Mouse (Mus musculus): ENCODE data around the gene Cby3. TPM values are rescaled to one million over a fixed set of nuclear protein-coding genes. Genes with fewer than 3 reads are reported as not detected.

Cby3 gene
- polyA plus RNA-seq, 1 experiment from 2014 or later = 0.24 TPM

DNA sequence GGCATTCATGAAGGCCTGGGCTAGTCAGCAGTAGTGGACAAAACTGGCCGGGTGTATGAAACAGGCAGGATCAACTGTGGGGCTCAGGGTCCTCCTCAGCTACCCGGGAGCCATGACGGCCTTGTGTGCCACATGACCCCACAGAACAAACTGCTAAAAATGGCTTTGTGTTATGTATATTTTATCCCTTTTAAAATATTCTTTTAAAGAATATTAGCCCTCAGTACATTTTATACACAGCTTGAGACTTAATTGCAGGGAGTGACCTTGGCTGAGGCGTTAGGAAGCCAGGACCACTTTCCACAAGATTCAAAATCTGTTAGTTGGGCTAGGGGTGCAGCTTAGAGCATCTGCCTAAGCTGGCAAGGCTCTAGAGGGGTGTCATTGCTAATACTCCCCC is 16.7 kb downstream of the Cby3 start:
- WGBS = 59% methylated on average over 4 of the region's 4 CpGs
- peak; percentile 18 for DNase-seq (ENCODE audit: low spot score)
- H3K4me1 ChIP-seq (replicated peaks) = peaks cover 15% of the 10 kb centered on the region
- H3K9me3 ChIP-seq = no peaks in the 10 kb centered on the region
- H3K27ac ChIP-seq = peak overlapping the region; percentile 88
- H3K36me3 ChIP-seq = no peaks in the 10 kb centered on the region
- H3K4me3 ChIP-seq = peak overlapping the region; percentile 53; the same call in 1 of the 2 replicates
- H3K27me3 ChIP-seq (ENCODE audit: insufficient read depth, poor library complexity, severe bottlenecking) = peaks cover 17% of the 10 kb centered on the region

- WGBS = 2% methylated on average over 18 of the region's 18 CpGs
- H3K4me3 ChIP-seq = peak overlapping the region; percentile 53
- H3K4me1 ChIP-seq (replicated peaks) = peaks cover 19% of the 10 kb centered on the region
- H3K9me3 ChIP-seq = no peaks in the 10 kb centered on the region
- peaks cover 17% of the 10 kb centered on the region for H3K27me3 ChIP-seq (ENCODE audit: insufficient read depth, poor library complexity, severe bottlenecking)
- peak; percentile 72 for DNase-seq (ENCODE audit: low spot score)
- peak overlapping the region; percentile 88 for H3K27ac ChIP-seq
- H3K36me3 ChIP-seq = no peaks in the 10 kb centered on the region
These were observed 17.2 kb downstream of the Cby3 start for GRCm38 (mm10) chr11:50371399-50371841.

DNA sequence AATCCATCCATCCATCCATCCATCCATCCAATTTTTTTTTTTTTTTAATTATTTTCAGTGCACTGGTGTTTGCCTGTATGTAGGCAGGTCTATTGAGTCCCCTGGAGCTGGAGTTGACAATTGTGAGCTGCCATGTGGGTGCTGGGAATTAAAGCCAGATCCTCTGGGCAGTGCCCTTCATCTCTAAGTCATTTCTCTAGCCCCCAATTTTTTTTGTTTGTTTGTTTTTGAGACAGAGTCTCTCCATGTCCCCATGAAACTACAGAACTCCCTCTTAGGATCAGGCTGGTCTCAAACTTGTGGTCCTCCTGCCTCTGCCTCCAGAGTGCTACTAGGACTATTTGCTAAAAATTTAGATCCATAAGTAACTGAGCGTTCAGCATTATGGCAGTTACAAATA is 17.6 kb downstream of the Cby3 start:
- H3K27ac ChIP-seq = peak overlapping the region; percentile 88; the same call in 1 of the 2 replicates
- peaks cover 24% of the 10 kb centered on the region for H3K4me1 ChIP-seq (replicated peaks)
- H3K36me3 ChIP-seq = no peaks in the 10 kb centered on the region
- no peak for DNase-seq (ENCODE audit: low spot score)
- H3K9me3 ChIP-seq = no peaks in the 10 kb centered on the region
- peak overlapping the region; percentile 53 for H3K4me3 ChIP-seq
- H3K27me3 ChIP-seq (ENCODE audit: insufficient read depth, poor library complexity, severe bottlenecking) = peaks cover 17% of the 10 kb centered on the region
- 96% methylated on average over 1 of the region's 1 CpGs for WGBS

DNA sequence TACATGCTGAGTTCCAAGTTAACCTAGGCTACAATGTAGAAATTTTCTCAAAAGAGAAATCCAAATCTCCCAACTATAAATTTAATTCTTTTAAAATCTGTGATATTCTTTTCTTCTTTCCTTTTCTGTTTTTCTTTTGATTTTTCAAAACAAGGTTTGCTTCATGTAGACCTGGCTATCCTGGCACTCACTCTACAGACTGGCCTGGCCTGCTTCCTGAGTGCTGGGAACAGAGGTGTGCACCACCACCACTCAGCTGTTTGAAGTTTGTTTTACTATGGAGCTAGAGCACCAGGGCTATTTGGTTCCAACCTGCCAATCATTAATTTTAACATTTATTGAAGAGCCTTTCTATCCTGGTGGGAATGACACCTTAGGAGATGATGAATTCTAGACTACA is 18.8 kb downstream of the Cby3 start:
- H3K27me3 ChIP-seq (ENCODE audit: insufficient read depth, poor library complexity, severe bottlenecking) = peaks cover 17% of the 10 kb centered on the region
- peaks cover 25% of the 10 kb centered on the region for H3K4me1 ChIP-seq (replicated peaks)
- no peaks in the 10 kb centered on the region for H3K36me3 ChIP-seq
- H3K4me3 ChIP-seq = no peak overlapping the region
- H3K27ac ChIP-seq = no peak overlapping the region
- no peaks in the 10 kb centered on the region for H3K9me3 ChIP-seq
- no peak for DNase-seq (ENCODE audit: low spot score)

- no peak overlapping the region for H3K4me3 ChIP-seq
- no peak overlapping the region for H3K27ac ChIP-seq
- H3K9me3 ChIP-seq = no peaks in the 10 kb centered on the region
- peaks cover 25% of the 10 kb centered on the region for H3K4me1 ChIP-seq (replicated peaks)
- H3K27me3 ChIP-seq (ENCODE audit: insufficient read depth, poor library complexity, severe bottlenecking) = peaks cover 17% of the 10 kb centered on the region
- whole genome bisulfite sequencing = 94% methylated on average over 1 of the region's 1 CpGs
- no peak for DNase-seq (ENCODE audit: low spot score)
- peaks cover 3% of the 10 kb centered on the region for H3K36me3 ChIP-seq
These were observed 19.4 kb downstream of the Cby3 start for GRCm38 (mm10) chr11:50373621-50374020.

GRCm38 (mm10) chr11:50374286-50375015 is 20.2 kb downstream of the Cby3 start:
- Histone ChIP-seq H3K27me3 (ENCODE audit: insufficient read depth, poor library complexity, severe bottlenecking) (peaks cover 17% of the 10 kb centered on the region), H3K36me3 (peaks cover 11% of the 10 kb centered on the region), H3K9me3 (no peaks in the 10 kb centered on the region), H3K4me3 (no peak overlapping the region), H3K27ac (no peak overlapping the region), H3K4me1 (replicated peaks) (peaks cover 28% of the 10 kb centered on the region)
- 88% methylated on average over 13 of the region's 13 CpGs for WGBS
- no peak for DNase-seq (ENCODE audit: low spot score)

GRCm38 (mm10) chr11:50375421-50375820 is 21.2 kb downstream of the Cby3 start:
- Histone ChIP-seq H3K27ac (no peak overlapping the region), H3K36me3 (peaks cover 21% of the 10 kb centered on the region), H3K4me3 (no peak overlapping the region), H3K9me3 (no peaks in the 10 kb centered on the region), H3K4me1 (replicated peaks) (peaks cover 38% of the 10 kb centered on the region), H3K27me3 (ENCODE audit: insufficient read depth, poor library complexity, severe bottlenecking) (peaks cover 17% of the 10 kb centered on the region)
- 74% methylated on average over 5 of the region's 5 CpGs for WGBS
- no peak for DNase-seq (ENCODE audit: low spot score)

DNA sequence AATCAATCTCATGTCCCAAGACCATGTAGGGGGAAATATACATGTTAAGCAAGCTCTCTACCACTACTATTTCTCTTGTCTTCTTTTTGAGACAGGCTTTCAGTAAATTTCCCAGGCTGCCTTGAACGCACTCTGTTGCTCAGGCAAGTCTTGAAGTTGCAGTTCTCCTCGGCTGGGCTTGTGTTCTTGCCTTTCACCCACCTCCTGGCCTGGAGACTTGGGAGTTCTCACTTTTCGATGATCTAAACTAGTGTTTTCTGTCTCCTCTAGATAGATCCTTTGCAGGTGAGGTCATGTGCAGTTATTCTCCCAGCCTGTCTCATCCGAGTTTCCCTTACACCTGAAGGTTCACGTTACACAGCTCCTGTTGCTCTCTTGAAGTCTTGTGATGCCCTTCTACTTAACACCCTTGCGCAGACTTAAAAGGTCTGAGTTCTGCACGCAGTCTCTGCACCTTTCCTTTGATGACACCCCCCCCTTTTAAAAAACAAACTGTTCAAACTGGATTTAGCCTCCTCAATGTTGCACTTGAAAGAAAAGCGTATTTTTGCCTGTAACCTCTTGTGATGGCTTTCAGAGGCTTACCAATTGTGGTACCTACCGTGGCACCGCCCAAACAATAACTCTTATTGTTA is 22.0 kb downstream of the Cby3 start:
- peaks cover 29% of the 10 kb centered on the region for H3K36me3 ChIP-seq
- H3K4me1 ChIP-seq (replicated peaks) = peaks cover 40% of the 10 kb centered on the region
- no peak for DNase-seq (ENCODE audit: low spot score)
- H3K27me3 ChIP-seq (ENCODE audit: insufficient read depth, poor library complexity, severe bottlenecking) = peaks cover 17% of the 10 kb centered on the region
- peak overlapping the region; percentile 80 for H3K4me3 ChIP-seq
- H3K9me3 ChIP-seq = no peaks in the 10 kb centered on the region
- H3K27ac ChIP-seq = peak overlapping the region; percentile 100
- 28% methylated on average over 10 of the region's 10 CpGs for WGBS

GRCm38 (mm10) chr11:50376911-50377891 is 22.9 kb downstream of the Cby3 start, which contains the start of gene Hnrnph1:
Gene Hnrnph1, plus strand, starts transcription at chr11:50376990.
- peaks cover 40% of the 10 kb centered on the region for H3K4me1 ChIP-seq (replicated peaks)
- peak; percentile 99 for DNase-seq (ENCODE audit: low spot score)
- peak within 1 kb of the TSS; percentile 80 for H3K4me3 ChIP-seq
- peaks cover 17% of the 10 kb centered on the region for H3K27me3 ChIP-seq (ENCODE audit: insufficient read depth, poor library complexity, severe bottlenecking)
- peaks cover 38% of the 10 kb centered on the region for H3K36me3 ChIP-seq
- no peaks in the 10 kb centered on the region for H3K9me3 ChIP-seq
- WGBS = under 1% methylated on average over 76 of the region's 76 CpGs
- H3K27ac ChIP-seq = peak within 1 kb of the TSS; percentile 100

DNA sequence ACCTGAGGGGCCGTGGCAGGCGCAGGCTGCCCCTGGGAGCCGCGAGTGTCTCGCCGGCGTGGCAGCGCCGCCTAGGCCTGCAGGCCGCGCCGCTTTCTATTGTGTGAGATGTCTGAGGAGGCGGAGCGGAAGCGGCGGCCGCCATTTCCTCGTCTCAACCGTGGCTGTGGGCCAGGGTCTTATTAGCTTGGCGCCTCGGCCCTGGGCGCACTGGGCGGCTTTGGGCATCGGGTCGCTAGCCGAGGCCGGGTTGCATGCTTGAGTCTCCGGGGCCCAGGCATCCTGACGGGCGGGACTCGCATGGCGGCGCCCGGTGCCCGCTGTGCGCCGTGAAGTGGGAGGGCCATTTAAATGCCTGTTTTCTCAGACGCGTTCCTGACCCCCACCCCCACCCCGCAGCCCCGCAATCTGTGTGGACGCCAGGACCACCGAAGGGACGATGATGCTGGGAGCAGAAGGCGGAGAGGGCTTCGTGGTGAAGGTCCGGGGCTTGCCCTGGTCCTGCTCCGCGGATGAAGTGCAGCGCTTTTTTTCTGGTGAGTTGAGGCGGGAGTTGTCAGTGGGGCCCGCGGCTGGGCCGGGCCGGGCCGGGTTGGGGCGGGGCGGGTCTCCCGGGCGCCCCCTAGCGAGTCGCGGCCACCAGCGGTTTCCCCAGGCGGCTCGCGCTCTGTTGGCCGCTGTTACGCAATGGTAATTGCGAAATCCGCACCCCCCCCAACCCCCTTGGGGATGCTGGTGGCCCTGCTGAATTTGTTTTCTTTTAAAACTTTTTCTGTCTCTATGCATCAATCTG is 23.8 kb downstream of the Cby3 start:
- H3K27me3 ChIP-seq (ENCODE audit: insufficient read depth, poor library complexity, severe bottlenecking) = peaks cover 17% of the 10 kb centered on the region; the same call in 1 of the 2 replicates
- H3K27ac ChIP-seq = peak overlapping the region; percentile 100

DNA sequence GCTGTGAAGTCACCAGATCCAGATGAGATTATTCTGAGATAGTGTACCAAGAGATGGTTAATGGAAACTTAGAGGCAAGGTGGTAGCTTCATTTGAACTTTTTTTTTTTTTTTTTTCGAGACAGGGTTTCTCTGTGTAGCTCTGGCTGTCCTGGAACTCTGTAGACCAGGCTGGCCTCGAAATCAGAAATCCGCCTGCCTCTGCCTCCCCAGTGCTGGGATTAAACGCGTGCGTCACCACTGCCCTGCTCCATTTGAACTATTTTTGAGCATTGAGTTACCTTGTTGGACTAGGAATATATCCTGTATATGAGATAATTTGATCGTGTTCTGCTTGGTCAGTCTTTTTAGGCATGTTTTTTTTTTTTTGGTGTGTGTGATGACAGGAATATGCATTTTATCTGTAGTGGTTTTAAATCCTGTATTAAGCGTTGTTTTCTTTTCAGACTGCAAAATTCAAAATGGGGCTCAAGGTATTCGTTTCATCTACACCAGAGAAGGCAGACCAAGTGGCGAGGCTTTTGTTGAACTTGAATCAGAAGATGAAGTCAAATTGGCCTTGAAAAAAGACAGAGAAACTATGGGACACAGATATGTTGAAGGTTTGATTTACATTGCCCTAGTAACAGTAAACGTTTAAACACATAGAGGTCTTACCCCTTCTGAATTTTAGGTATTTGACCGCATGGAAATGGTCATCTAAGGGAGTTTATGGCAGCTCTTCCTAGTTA is 24.9 kb downstream of the Cby3 start:
- 75% methylated on average over 12 of the region's 12 CpGs for WGBS
- H3K4me3 ChIP-seq = peak overlapping the region; percentile 80
- no peaks in the 10 kb centered on the region for H3K9me3 ChIP-seq
- peak overlapping the region; percentile 100; the same call in 1 of the 2 replicates for H3K27ac ChIP-seq
- H3K27me3 ChIP-seq (ENCODE audit: insufficient read depth, poor library complexity, severe bottlenecking) = peaks cover 17% of the 10 kb centered on the region; the same call in 1 of the 2 replicates
- H3K36me3 ChIP-seq = peaks cover 58% of the 10 kb centered on the region
- H3K4me1 ChIP-seq (replicated peaks) = peaks cover 40% of the 10 kb centered on the region
- DNase-seq (ENCODE audit: low spot score) = no peak

More for the DNA sequence above, 23.8 kb downstream of the Cby3 start:
- DNase-seq (ENCODE audit: low spot score) = peak; percentile 84
- peak overlapping the region; percentile 80 for H3K4me3 ChIP-seq
- under 1% methylated on average over 71 of the region's 71 CpGs for WGBS
- H3K9me3 ChIP-seq = no peaks in the 10 kb centered on the region
- peaks cover 40% of the 10 kb centered on the region for H3K4me1 ChIP-seq (replicated peaks)
- peaks cover 47% of the 10 kb centered on the region for H3K36me3 ChIP-seq

Measured in hindbrain, embryonic 10.5 days (tissue).